In genomic region chrX:142830572-142830971, GRCm38 (mm10) we compare ENCODE assay signal across 8 mouse cellular contexts.
"Had no signal": no experiment of that assay in that cellular context is flagged by ENCODE, and none has a peak within 500 bp of the region (broad histone marks: within the 10 kb centered on the region; RNA-seq: fewer than 3 reads in every experiment).

No protein-coding gene starts in this region.

- DNase-seq: kidney, adult 8-10 months; kidney, postnatal 25 days; right cerebral cortex, postnatal 14 days; thymus, postnatal 4 days had no signal

- H3K4me1 ChIP-seq: midbrain, embryonic 13.5 days; stomach, embryonic 15.5 days had no signal

- H3K27ac ChIP-seq: left cerebral cortex, adult 2 months; limb, embryonic 10.5 days; midbrain, embryonic 13.5 days; stomach, embryonic 15.5 days had no signal

- H3K4me2 ChIP-seq: midbrain, embryonic 13.5 days; stomach, embryonic 15.5 days had no signal

- H3K27me3 ChIP-seq: stomach, embryonic 15.5 days had no signal

- ATAC-seq: midbrain, embryonic 13.5 days had no signal

- H3K4me3 ChIP-seq: left cerebral cortex, adult 2 months; limb, embryonic 10.5 days; midbrain, embryonic 13.5 days; stomach, embryonic 15.5 days had no signal

- H3K9ac ChIP-seq: midbrain, embryonic 13.5 days; stomach, embryonic 15.5 days had no signal

- H3K9me3 ChIP-seq: limb, embryonic 10.5 days; midbrain, embryonic 13.5 days; stomach, embryonic 15.5 days had no signal

- H3K36me3 ChIP-seq: midbrain, embryonic 13.5 days; stomach, embryonic 15.5 days had no signal
